Comparison of ENCODE assay signal across 28 mouse cellular contexts in genomic region chr5:18288079-18288478, GRCm38 (mm10).
"Had no signal": no experiment of that assay in that cellular context is flagged by ENCODE, and none has a peak within 500 bp of the region (broad histone marks: within the 10 kb centered on the region; RNA-seq: fewer than 3 reads in every experiment).

No protein-coding gene starts in this region.

- H3K9ac ChIP-seq: heart, embryonic 13.5 days; heart, embryonic 15.5 days; hindbrain, embryonic 13.5 days; hindbrain, embryonic 15.5 days; intestine, embryonic 15.5 days; limb, embryonic 12.5 days; liver, embryonic 13.5 days; liver, embryonic 15.5 days; liver, postnatal 0 days had no signal

- H3K27ac ChIP-seq: heart, adult 2 months; heart, embryonic 13.5 days; heart, embryonic 15.5 days; hindbrain, embryonic 13.5 days; hindbrain, embryonic 15.5 days; hindbrain, postnatal 0 days; intestine, embryonic 15.5 days; layer of hippocampus, adult 2 months; left cerebral cortex, adult 2 months; limb, embryonic 10.5 days; limb, embryonic 12.5 days; liver, embryonic 13.5 days; liver, embryonic 15.5 days had no signal

- ATAC-seq: hindbrain, postnatal 0 days; intestine, embryonic 15.5 days; intestine, postnatal 0 days; liver, postnatal 0 days had no signal

- DNase-seq: gastrocnemius, postnatal 14 days; gastrocnemius, postnatal 36 days; heart, adult 11 months; heart, adult 2 months; heart, postnatal 14 days; heart, postnatal 36 days; kidney, adult 18-20 months; kidney, adult 8-10 months; kidney, postnatal 10 days; kidney, postnatal 25 days; kidney, postnatal 4 days; liver; liver, embryonic 13.5 days; liver, postnatal 0 days had no signal

- H3K27me3 ChIP-seq: heart, embryonic 13.5 days; heart, embryonic 15.5 days; hindbrain, embryonic 13.5 days; hindbrain, embryonic 15.5 days; intestine, embryonic 15.5 days; limb, embryonic 12.5 days; liver, embryonic 13.5 days; liver, embryonic 15.5 days had no signal

- H3K9me3 ChIP-seq: heart, embryonic 13.5 days; heart, embryonic 15.5 days; hindbrain, embryonic 13.5 days; hindbrain, embryonic 15.5 days; intestine, embryonic 15.5 days; limb, embryonic 10.5 days; limb, embryonic 12.5 days; liver, embryonic 13.5 days; liver, embryonic 15.5 days had no signal

- H3K4me2 ChIP-seq: heart, embryonic 11.5 days; heart, embryonic 13.5 days; heart, embryonic 15.5 days; hindbrain, embryonic 13.5 days; hindbrain, embryonic 15.5 days; intestine, embryonic 15.5 days; limb, embryonic 12.5 days; liver, embryonic 11.5 days; liver, embryonic 13.5 days; liver, embryonic 15.5 days had no signal

- H3K36me3 ChIP-seq: intestine, embryonic 15.5 days; liver, embryonic 13.5 days; liver, embryonic 15.5 days had no signal

- H3K4me3 ChIP-seq: heart, adult 2 months; heart, embryonic 13.5 days; heart, embryonic 15.5 days; hindbrain, embryonic 13.5 days; hindbrain, embryonic 15.5 days; intestine, embryonic 15.5 days; layer of hippocampus, adult 2 months; left cerebral cortex, adult 2 months; limb, embryonic 10.5 days; limb, embryonic 12.5 days; liver, embryonic 13.5 days; liver, embryonic 15.5 days had no signal

- H3K4me1 ChIP-seq: heart, embryonic 15.5 days; hindbrain, embryonic 15.5 days; intestine, embryonic 15.5 days; limb, embryonic 10.5 days; liver, embryonic 13.5 days; liver, embryonic 15.5 days had no signal
